Mouse (Mus musculus): Measurements from ENCODE around the gene Spns2.

The Spns2 gene

DNA sequence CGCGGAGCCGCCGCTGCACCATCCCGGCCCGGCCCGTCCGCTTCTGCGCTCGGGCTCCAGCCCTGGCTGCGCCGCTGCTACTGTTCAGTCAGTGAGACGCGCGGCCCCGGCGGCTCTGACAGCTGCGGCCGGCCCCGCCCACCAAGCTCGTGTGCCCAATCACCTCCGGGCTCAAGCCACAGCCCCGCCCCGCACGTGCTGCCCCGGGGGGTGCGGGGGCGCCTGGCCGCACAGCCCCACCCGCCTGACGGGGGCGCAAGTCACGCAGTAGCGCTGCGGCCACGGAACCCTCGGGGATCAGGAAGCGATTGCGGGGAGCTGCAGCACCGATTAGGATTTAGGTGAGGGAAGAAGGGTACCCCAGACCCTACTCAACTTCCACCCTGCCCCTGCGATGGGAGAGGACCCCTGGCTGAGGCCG, at the start of gene Spns2:
Spns2 (minus strand) TSS at position 24 of the 421 bp plus-strand sequence.
- peak; percentile 64 for DNase-seq (ENCODE audit: low spot score)

DNA sequence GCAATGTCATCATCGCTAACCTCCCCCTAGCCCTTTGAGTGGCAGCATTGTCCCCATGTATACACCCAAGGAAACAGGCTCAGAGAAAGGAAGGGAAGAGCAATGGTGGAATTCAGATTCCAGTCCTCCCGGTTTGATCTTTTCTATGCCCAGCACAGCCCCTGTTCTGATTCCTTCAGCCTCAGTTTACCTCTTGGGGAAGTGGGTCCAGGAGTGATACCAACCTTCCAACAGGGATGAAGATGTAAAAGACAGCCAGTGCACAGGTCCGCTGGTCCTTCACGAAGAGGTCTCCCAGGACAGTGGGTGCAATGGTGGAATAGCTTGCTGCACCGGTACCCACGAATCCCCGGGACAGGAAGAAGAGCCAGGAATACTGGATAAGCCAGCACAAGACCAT, 49.1 kb upstream of the Spns2 start:
- no peak for DNase-seq (ENCODE audit: low spot score)

DNA sequence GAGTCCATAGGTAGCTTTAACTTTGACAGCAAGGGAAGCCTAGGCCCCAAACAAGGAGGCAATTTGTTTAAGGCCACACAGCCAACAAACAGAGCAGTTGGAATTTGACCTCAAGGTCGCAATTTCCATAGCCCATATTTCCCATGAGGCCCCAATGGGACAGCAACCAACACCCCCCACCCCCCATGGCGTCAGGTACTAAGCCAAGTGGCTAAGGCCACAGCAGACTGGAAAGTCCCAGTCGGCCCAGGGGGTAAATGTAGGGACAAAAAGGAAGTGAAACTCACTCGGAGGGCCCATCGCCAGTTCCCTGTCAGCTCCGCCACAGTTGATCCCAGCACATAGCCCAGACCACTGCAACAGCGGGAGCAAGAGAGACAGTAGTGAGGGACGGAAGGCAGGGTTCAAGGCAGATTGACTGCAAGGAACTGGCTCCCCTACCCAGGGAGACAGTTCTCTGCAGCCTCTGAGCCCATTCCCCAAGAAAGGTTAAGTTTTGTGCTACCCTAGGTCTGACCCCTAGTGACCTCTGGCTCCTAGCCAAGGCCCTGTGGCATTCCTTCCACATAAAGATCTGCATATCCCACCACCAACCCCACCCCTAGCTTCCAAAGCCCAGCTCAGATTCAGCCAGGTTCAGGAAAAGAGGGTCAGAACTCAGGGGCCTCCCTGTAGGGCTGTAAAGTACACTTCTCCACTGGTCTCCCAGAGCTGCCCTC, 48.5 kb upstream of the Spns2 start:
- DNase-seq (ENCODE audit: low spot score): no peak

- DNase-seq (ENCODE audit: low spot score): no peak
Measured at GRCm38 (mm10) chr11:72537503-72537902, 47.8 kb upstream of the Spns2 start.

DNA sequence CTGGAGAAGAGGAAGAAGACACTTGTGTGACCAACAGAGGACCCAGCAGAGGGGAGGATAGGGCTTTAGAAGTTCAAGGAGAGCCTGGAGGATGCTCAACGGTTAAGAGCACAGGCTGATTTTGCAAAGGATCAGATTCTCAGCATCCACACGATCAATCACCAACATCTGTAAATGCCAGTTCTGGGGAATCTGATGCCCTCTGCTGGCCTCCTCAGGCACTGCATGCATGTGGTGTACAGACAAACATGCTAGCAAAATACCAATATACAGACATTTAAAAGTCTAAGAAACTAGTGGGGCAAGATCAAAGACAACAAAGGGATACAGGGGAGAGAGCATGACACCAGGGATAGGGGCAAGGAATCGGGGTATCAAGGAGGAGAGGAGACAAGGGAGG, 45.8 kb upstream of the Spns2 start:
- peak; percentile 45 for DNase-seq (ENCODE audit: low spot score)

- DNase-seq (ENCODE audit: low spot score): no peak
Measured at GRCm38 (mm10) chr11:72532890-72533289, 43.2 kb upstream of the Spns2 start.

DNA sequence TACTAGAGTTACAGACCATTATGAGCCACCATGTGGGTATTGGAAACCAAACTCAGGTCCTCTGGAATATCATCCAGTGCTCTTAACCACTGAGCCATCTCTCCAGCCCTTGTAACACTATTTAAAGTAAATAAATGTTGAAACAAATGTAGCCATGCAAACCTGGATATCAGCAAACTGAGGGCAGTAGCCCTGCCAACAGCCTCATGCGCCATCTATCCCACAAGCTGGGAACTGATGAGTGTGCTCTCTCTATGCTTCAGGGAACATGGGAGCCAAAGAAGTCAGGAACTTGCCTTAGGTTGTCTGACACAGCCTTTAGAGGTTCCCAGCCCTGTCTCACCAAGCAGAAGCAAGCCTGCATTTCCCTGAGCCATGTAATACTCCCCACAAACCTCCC, 41.9 kb upstream of the Spns2 start:
- DNase-seq (ENCODE audit: low spot score): no peak

- no peak for DNase-seq (ENCODE audit: low spot score)
Measured at GRCm38 (mm10) chr11:72531144-72531543, 41.4 kb upstream of the Spns2 start.

DNA sequence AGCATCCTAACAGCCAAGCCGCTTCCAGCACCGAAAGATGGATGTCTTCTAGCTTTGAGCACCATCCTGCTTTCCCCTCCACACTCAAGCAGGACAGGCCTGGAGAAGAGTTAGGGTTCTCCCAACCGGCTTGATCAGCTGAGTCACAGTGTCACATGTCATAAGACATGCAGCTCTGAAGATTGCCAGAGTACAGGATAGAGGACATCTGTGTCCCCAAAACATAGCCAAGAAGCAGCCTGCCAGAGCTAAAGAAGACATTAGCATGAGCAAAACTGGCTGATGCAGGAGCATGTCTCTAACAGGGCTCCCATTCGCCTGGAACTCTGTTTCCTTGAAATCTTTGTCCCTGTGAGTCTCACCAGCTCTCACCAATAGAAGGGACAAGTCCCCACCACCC, 36.5 kb upstream of the Spns2 start:
- DNase-seq (ENCODE audit: low spot score): no peak

DNA sequence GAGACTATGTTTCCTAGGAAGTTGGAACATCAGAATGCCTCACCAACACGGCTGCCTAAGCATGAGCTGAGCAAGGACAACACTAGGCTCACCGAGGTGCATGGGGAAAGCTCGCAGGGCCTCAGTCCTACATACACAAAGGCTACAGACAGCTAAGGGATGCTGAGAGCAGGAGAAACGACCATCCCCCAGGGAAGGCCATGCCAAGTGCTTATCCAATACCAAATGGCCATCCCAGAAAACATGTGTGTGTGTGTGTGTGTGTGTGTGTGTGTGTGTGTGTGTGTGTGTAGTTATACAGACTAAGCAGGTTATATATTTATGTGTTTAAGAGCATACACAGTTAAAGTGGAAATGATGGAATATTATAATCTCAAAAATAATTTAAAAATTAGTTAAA, 34.0 kb upstream of the Spns2 start:
- DNase-seq (ENCODE audit: low spot score): no peak

DNA sequence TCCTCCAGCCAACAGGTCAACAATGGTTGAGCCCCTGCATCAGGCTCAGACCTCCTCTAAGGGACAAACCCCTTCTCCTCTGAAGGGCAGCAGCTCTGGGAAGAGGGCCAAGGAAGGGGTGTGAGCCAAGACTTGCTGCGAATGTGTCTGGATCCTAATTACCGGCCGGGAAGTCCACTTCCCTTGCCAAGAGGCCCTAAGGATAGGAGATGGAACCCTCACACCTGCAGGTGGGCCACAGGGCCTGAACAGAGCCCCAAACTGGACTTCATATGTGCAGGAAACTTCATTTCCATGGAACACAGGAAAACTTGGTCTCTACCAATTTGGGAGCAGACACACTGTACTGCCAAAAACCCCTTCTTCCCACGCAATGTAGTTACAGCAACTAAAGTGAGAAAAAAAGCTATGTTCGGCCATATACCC, 32.9 kb upstream of the Spns2 start:
- DNase-seq (ENCODE audit: low spot score): no peak

DNA sequence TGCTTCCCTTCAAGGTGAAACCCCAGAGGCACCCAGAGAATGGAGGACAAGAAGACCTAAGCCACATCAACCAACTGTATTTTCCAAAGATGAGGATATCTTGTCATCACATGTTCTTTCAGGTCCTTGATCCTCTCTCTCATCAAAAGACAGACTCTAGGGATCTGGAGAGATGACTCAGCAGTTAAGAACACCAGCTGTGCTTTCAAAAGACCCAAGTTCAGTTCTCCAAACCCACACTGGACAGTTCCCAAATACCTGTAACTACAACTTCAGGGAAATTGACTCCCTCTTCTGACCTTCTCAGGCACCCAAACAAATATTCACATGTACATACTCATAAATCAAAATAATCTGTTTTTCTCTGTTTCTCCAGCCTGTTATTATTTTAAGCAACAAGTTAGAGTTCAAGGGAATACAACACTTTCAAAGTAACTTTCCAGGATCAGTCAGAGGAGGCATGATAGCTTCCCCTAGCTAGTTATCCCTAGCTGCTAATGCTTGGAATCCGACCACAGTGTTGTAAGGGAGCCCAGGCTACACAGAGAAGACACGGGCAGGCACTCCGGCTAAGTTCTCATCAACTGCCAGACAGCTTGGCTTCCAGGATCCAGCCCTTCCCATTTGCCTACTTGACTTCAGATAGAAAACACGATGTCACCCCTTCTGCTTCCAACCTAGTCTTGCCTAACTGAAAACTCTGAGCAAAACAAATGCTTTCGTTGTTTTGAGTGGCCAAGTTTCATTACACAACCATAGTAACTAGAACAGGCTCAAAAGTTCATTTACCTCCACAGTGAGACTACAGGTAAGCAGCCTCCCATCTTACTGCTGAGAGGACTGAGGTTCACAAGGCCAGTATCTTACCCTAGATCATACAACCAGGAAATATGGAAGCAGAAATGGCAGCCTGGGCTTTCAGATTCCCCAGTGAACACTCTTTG, 32.2 kb upstream of the Spns2 start:
- DNase-seq (ENCODE audit: low spot score): no peak

- no peak for DNase-seq (ENCODE audit: low spot score)
Measured at GRCm38 (mm10) chr11:72519895-72520294, 30.2 kb upstream of the Spns2 start.

- DNase-seq (ENCODE audit: low spot score): no peak
Measured at GRCm38 (mm10) chr11:72519189-72519588, 29.5 kb upstream of the Spns2 start.

DNA sequence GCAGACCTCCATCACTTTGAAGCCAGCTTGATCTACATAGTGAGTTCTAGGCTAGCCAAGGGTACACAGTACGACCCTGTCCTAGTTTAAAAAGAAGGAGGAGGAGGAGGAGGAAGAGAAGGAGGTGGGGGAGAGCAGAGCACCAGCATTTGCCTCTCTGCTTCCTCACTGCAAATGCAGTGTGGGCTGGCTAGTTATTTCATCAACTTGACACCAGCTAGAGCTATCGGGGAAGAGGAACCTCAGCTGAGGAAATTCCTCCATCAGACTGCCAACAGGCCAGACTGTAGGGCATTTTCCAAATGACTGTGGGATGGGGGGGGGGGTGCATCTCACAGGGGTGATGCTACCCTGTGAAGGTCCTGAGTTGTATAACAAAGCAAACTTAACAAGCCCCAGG, 28.7 kb upstream of the Spns2 start:
- DNase-seq (ENCODE audit: low spot score): no peak

DNA sequence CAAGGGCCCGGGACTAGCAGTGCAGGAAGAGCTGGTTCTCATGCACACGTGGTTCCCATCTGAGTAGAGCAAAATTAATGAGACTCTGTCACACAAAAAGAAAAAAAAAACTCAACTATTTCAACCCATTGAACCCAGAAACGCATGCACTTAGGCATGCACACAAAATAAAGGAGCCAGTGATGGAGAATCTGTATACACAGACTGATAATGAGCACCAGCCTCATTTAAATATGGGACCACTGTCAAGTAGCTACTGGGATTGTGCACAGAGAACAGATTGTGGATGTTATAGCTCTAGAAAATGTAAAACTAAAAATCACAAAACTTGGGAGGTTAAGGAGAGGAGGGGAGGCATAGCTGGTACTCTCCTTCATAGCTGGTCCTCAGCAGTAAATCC, 25.3 kb upstream of the Spns2 start:
- no peak for DNase-seq (ENCODE audit: low spot score)

GRCm38 (mm10) chr11:72508651-72509050, 18.9 kb upstream of the Spns2 start:
- DNase-seq (ENCODE audit: low spot score): no peak

GRCm38 (mm10) chr11:72507651-72508050, 17.9 kb upstream of the Spns2 start:
- no peak for DNase-seq (ENCODE audit: low spot score)

- DNase-seq (ENCODE audit: low spot score): no peak
Measured at GRCm38 (mm10) chr11:72504016-72504797, 14.5 kb upstream of the Spns2 start.

DNA sequence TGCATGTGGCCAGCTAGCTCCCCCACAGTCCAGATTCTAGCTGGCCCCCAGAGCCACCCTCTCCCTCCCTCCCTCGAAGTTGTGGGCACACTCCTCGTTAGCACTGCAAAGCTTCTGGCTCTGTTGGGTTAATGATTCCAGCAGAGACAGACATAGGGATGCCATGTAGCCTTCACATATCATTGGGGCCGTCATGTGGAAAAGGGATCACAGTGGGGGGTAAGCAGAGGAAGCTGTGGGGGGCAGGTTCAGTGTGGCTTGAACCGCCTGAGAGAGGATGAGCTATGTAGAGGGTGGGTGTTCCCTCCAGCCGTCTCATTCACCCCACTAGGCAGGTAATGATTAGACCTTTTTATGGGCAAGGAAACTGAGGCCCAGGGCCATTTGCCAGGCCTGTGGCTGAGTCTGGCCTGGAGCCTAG, 13.8 kb upstream of the Spns2 start:
- DNase-seq (ENCODE audit: low spot score): no peak

GRCm38 (mm10) chr11:72502236-72502635, 12.5 kb upstream of the Spns2 start:
- no peak for DNase-seq (ENCODE audit: low spot score)

- no peak for DNase-seq (ENCODE audit: low spot score)
Measured at GRCm38 (mm10) chr11:72501426-72502002, 11.8 kb upstream of the Spns2 start.
